Mouse (Mus musculus): ENCODE results near the gene B4galnt3. TPM values are rescaled to one million over a fixed set of nuclear protein-coding genes. Genes with fewer than 3 reads are reported as not detected.

Gene B4galnt3
- polyA plus RNA-seq, 1 experiment = not detected

DNA sequence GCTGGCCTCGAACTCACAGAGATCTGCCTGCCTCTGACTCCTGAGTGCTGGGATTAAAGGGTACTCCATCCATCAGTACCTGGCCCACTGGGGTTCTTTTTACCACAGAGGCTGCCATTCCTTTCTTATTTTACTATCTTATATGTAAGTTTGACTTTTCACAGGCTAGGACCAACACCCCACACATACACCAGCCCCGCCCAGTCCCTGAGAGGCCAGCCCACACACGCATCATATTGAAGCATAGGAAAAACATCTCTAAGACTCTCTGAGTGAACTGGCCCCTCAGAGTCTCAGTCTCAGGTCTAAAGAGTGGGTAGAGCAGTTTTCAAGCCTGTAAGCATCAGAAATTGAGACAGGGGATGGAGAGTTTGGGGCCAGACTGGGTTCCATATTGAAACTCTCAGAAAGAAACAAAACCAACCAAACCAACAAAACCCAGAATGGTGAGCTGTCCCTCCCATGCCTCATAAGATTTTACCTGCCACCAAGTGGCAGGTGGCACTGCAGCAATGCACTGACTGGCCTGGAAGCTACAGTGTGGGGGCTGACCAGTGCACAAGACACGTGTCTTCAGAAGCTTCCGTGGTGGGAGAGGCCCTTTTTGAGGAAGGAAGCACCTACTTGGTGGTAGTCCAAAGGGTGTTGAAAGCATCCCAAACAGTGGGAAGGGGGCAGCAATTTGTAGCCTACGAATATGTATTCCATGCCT lies 115.2 kb downstream of the B4galnt3 start:
- no peaks in the 10 kb centered on the region for H3K4me1 ChIP-seq (ENCODE audit: control insufficient read depth, insufficient read depth, low read length)
- no peak overlapping the region for H3K4me3 ChIP-seq (ENCODE audit: insufficient read depth, low read depth, low read length)
- 92% methylated on average over 6 of the region's 6 CpGs for WGBS
- no peak overlapping the region for H3K27ac ChIP-seq (ENCODE audit: insufficient read depth, low read depth, low read length)
- no peak for TF ChIP-seq CTCF (IDR thresholded peaks at IDR 0.05; ENCODE audit: insufficient read depth, low read depth, low read length)
- no peak for TF ChIP-seq POLR2A (IDR thresholded peaks at IDR 0.05; ENCODE audit: insufficient read depth, low read depth, low read length)

DNA sequence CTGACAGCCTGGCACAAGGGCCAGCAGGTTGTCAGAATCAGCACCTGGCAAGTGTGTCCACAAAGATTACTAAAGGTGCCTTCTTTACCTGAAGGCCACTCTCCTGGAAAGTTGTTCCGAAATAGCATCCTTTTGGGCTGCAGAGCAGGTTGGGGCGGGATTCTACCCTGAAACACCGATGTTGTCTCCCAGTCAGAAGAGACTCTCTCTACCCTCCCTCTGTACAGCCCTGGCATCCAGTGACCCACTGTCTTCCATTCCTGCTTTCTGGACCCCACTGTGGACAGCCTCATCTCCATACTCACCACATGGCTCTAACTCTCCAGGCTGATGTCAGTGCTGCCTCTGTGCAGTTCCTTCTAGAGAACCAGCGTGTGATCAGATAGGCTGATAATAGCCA lies 118.7 kb downstream of the B4galnt3 start:
- WGBS = over 99% methylated on average over 4 of the region's 4 CpGs
- no peak overlapping the region for H3K4me3 ChIP-seq (ENCODE audit: insufficient read depth, low read depth, low read length)
- TF ChIP-seq CTCF (IDR thresholded peaks at IDR 0.05; ENCODE audit: insufficient read depth, low read depth, low read length) (no peak), POLR2A (IDR thresholded peaks at IDR 0.05; ENCODE audit: insufficient read depth, low read depth, low read length) (no peak)
- H3K27ac ChIP-seq (ENCODE audit: insufficient read depth, low read depth, low read length) = no peak overlapping the region
- H3K4me1 ChIP-seq (ENCODE audit: control insufficient read depth, insufficient read depth, low read length) = peaks cover 3% of the 10 kb centered on the region; the same call in 1 of the 2 replicates

DNA sequence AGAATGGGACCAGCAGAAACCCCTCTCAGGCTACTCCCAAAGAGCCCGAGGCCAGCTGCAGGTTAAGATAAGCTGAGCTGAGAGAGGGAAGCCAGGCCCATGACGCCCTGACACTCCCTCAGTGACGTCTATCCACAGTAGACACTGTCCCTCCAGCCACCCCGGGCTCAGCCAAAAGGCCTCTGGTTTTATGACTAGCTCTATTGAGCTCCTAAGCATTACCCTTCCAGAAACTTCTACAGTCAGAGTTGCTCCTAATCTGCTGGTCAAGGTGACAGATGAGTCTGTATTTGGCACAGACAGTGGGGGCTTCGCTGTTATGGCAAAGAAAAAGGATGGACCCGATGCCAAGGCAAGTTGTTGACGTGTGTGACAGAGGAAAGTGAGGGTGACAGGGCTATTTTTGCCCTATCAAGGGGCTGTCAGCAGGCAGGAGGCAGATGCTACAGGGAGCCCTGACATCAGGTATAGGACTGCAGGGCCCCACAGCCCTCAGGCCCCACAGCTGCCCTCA lies 119.7 kb downstream of the B4galnt3 start:
- H3K4me3 ChIP-seq (ENCODE audit: insufficient read depth, low read depth, low read length) = no peak overlapping the region
- H3K27ac ChIP-seq (ENCODE audit: insufficient read depth, low read depth, low read length) = no peak overlapping the region
- no peak for TF ChIP-seq CTCF (IDR thresholded peaks at IDR 0.05; ENCODE audit: insufficient read depth, low read depth, low read length)
- TF ChIP-seq POLR2A (IDR thresholded peaks at IDR 0.05; ENCODE audit: insufficient read depth, low read depth, low read length) = no peak
- H3K4me1 ChIP-seq (ENCODE audit: control insufficient read depth, insufficient read depth, low read length) = peaks cover 3% of the 10 kb centered on the region; the same call in 1 of the 2 replicates
- WGBS = 85% methylated on average over 7 of the region's 7 CpGs

DNA sequence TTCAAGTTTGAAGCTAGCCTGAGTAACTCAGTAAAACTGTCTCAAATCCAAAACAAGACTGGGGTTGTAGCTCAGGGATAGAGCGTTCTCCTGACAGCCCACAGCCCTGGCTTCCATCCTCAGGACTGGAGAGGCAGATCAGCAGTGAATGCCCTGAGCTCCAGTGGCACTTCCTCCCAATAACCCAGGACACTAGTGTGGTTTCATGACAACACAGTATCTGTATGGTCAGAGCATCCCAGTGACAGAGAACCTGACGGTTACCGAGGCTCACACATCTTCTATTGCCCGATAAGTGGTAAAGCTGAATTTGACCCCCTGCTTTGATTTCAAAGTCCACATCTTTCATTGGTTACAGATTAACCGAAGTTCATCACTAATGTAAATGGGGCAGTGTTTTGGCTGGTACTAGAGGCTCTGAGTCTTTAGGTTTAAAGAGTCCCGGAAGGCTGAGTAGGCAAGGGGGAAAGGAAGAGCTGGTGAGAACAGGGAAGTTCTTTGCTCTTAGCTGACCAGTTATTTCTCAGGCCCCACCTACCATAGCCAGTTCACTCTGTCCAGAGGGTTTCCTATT lies 120.2 kb downstream of the B4galnt3 start:
- TF ChIP-seq CTCF (IDR thresholded peaks at IDR 0.05; ENCODE audit: insufficient read depth, low read depth, low read length) (no peak), POLR2A (IDR thresholded peaks at IDR 0.05; ENCODE audit: insufficient read depth, low read depth, low read length) (no peak)
- WGBS = 96% methylated on average over 6 of the region's 6 CpGs
- peaks cover 3% of the 10 kb centered on the region; the same call in 1 of the 2 replicates for H3K4me1 ChIP-seq (ENCODE audit: control insufficient read depth, insufficient read depth, low read length)
- H3K27ac ChIP-seq (ENCODE audit: insufficient read depth, low read depth, low read length) = no peak overlapping the region
- no peak overlapping the region for H3K4me3 ChIP-seq (ENCODE audit: insufficient read depth, low read depth, low read length)

DNA sequence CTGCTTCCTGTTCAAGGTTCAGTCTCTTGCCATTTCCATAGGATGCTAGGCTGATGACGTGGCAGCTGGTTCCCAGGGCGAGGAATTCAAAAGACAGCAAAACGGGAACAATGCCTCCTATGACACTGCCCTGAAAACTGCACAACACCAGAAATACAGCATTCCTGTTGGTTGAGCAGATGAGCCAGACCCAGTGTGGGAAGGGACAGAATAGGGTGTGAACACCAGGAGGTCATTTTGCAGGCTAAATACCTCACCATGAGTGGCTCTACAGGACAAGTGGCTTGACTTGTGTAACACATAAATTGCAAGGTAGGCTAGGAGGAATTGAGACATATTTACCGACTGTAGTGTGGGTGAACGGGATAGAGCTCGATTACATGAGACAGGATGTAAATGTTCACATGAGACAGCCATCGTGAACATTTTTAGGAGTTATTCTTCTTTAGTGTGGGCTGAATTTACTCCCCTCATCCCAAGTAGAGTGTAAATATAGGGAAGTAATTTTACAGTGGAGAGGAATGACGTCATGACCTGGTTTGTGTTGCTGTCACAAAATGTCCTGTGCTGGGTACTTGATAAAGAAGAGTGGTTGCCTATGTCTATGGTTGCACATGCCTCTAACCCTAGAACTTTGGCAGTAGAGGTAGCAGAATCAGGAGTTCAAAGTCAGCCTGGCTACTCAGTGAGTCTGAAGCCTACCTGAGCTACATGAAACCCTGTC lies 121.9 kb downstream of the B4galnt3 start:
- no peak overlapping the region for H3K4me3 ChIP-seq (ENCODE audit: insufficient read depth, low read depth, low read length)
- peaks cover 3% of the 10 kb centered on the region; the same call in 1 of the 2 replicates for H3K4me1 ChIP-seq (ENCODE audit: control insufficient read depth, insufficient read depth, low read length)
- no peak overlapping the region for H3K27ac ChIP-seq (ENCODE audit: insufficient read depth, low read depth, low read length)
- 67% methylated on average over 8 of the region's 8 CpGs for WGBS
- TF ChIP-seq POLR2A (IDR thresholded peaks at IDR 0.05; ENCODE audit: insufficient read depth, low read depth, low read length) (no peak), CTCF (IDR thresholded peaks at IDR 0.05; ENCODE audit: insufficient read depth, low read depth, low read length) (no peak)

DNA sequence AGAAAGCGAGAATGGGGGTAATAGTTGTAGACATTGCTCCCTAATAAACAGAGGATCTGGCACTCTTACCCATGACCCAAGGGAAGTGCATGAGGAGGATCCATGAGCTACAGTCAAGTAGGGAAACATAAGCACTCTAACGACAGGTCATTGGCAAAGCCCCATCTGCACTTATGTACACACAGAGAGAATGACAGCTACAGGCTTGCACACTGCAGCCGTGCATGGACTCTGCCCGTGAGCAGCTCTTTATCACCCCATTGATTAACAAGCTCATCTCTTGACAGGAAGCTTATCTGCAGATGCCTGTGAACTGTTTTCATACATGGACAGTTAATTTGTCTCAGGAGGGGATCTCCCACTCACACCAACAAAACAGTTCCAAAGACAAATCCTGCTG lies 126.8 kb downstream of the B4galnt3 start:
- TF ChIP-seq POLR2A (IDR thresholded peaks at IDR 0.05; ENCODE audit: insufficient read depth, low read depth, low read length) (no peak), CTCF (IDR thresholded peaks at IDR 0.05; ENCODE audit: insufficient read depth, low read depth, low read length) (no peak)
- 88% methylated on average over 4 of the region's 4 CpGs for WGBS
- H3K4me3 ChIP-seq (ENCODE audit: insufficient read depth, low read depth, low read length) = no peak overlapping the region

DNA sequence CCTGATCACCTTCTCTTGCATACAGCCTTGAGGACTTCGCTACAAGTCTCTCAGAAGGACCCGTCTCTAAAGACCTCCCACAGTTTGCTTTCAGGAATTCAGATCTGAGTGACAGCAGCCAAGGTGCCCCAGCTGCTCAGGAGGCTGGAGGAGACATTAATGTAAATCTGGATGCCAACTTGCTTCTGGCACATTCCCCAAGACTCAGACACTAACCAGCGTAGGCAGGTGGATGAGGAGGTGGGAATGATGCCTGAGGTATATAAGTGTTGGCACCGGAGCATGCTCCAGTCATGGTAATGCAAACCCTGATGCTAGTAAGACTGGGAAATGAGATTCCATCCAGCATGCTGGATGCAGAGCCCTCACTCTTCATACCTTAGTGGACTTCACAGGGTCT lies 129.6 kb downstream of the B4galnt3 start:
- 88% methylated on average over 4 of the region's 4 CpGs for WGBS
- Histone ChIP-seq H3K4me1 (ENCODE audit: control insufficient read depth, insufficient read depth, low read length) (no peaks in the 10 kb centered on the region; the same call in 1 of the 2 replicates), H3K4me3 (ENCODE audit: insufficient read depth, low read depth, low read length) (no peak overlapping the region), H3K27ac (ENCODE audit: insufficient read depth, low read depth, low read length) (no peak overlapping the region)
- TF ChIP-seq POLR2A (IDR thresholded peaks at IDR 0.05; ENCODE audit: insufficient read depth, low read depth, low read length) = no peak
- TF ChIP-seq CTCF (IDR thresholded peaks at IDR 0.05; ENCODE audit: insufficient read depth, low read depth, low read length) = no peak

More for the DNA sequence above, 126.8 kb downstream of the B4galnt3 start:
- Histone ChIP-seq H3K27ac (ENCODE audit: insufficient read depth, low read depth, low read length) (no peak overlapping the region), H3K4me1 (ENCODE audit: control insufficient read depth, insufficient read depth, low read length) (peaks cover 3% of the 10 kb centered on the region; the same call in 1 of the 2 replicates)

DNA sequence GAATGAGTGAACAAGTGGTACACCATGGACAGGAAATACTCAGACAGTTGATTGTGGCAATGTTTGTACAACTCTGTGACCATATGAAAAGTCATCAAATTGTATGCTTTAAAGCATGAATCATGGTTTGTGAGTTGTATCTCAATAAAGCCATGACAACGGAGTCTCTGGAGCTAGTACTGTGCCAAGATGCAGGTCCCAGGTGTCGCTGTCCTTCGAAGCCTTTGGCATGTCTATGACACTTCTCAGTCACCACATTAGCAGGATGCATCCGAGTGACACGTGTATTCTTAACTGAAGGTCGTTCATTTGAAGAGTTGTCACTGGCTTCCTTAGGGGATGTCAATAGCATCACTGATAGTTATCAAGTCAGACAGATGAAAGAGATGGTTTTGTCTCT lies 131.4 kb downstream of the B4galnt3 start:
- H3K27ac ChIP-seq (ENCODE audit: insufficient read depth, low read depth, low read length) = no peak overlapping the region
- 89% methylated on average over 6 of the region's 6 CpGs for WGBS
- TF ChIP-seq POLR2A (IDR thresholded peaks at IDR 0.05; ENCODE audit: insufficient read depth, low read depth, low read length) (no peak), CTCF (IDR thresholded peaks at IDR 0.05; ENCODE audit: insufficient read depth, low read depth, low read length) (no peak)
- peaks cover 8% of the 10 kb centered on the region for H3K4me1 ChIP-seq (ENCODE audit: control insufficient read depth, insufficient read depth, low read length)
- no peak overlapping the region for H3K4me3 ChIP-seq (ENCODE audit: insufficient read depth, low read depth, low read length)

All from olfactory bulb, adult 2 months (tissue).